Mouse (Mus musculus) embryonic facial prominence, embryonic 11.5 days (tissue): ENCODE data around the gene Ttc7b. TPM values are rescaled to one million over a fixed set of nuclear protein-coding genes. Genes with fewer than 3 reads are reported as not detected.

ENCODE experiments used
- ATAC-seq: fragments of 200-750 bp; cut with Nextera tagmentation; replicated peaks from 2 replicates; pipeline ENCODE4 v1.8.0; 2017; ENCODE audit warnings: low read depth; ENCODE audit not compliant: insufficient number of reproducible peaks, low FRiP score, low TSS enrichment
- DNase-seq: peaks from one replicate; pipeline ENCODE4 v3.0.0-alpha.2; 2015; ENCODE audit warnings: low spot score
- H3K27ac ChIP-seq: fragments of 300-500 bp; sonication (generic); replicated peaks from 2 replicates; pipeline ENCODE4 v1.5.1; 2014; ENCODE audit warnings: mild to moderate bottlenecking, low read depth, low read length, control low read depth
- H3K27me3 ChIP-seq: fragments of 300-500 bp; sonication (generic); 2 replicates; pipeline ENCODE4 v1.6.1; 2014; ENCODE audit warnings: mild to moderate bottlenecking, low read length, moderate library complexity, mixed read lengths; ENCODE audit not compliant: control insufficient read depth, insufficient read depth
- H3K36me3 ChIP-seq: fragments of 300-500 bp; sonication (generic); replicated peaks from 2 replicates; pipeline ENCODE4 v1.6.1; 2014; ENCODE audit warnings: low read depth, mild to moderate bottlenecking, low read length, moderate library complexity, mixed read lengths; ENCODE audit not compliant: control insufficient read depth, insufficient read depth
- H3K4me1 ChIP-seq: fragments of 300-500 bp; sonication (generic); 2 replicates; pipeline ENCODE4 v1.6.1; 2014; ENCODE audit warnings: low read length, mixed read lengths; ENCODE audit not compliant: control insufficient read depth, insufficient read depth
- H3K4me2 ChIP-seq: fragments of 300-500 bp; sonication (generic); 2 replicates; pipeline ENCODE4 v1.6.1; 2014; ENCODE audit warnings: low read depth, mild to moderate bottlenecking, control low read depth, low read length, moderate library complexity
- H3K4me3 ChIP-seq: fragments of 300-500 bp; sonication (generic); 2 replicates; pipeline ENCODE4 v1.5.1; 2014; ENCODE audit warnings: low read depth, low read length, control low read depth
- H3K9ac ChIP-seq: fragments of 300-500 bp; sonication (generic); replicated peaks from 2 replicates; pipeline ENCODE4 v1.6.1; 2014; ENCODE audit warnings: mild to moderate bottlenecking, control low read depth, low read length
- H3K9me3 ChIP-seq: fragments of 300-500 bp; sonication (generic); replicated peaks from 2 replicates; pipeline ENCODE4 v1.6.1; 2016; ENCODE audit warnings: mild to moderate bottlenecking, low read length, inconsistent platforms, mixed read lengths; ENCODE audit not compliant: control insufficient read depth
- WGBS: fragments of 180-500 bp; shearing (Covaris S2); extraction: QIAGEN DNeasy Blood & Tissue Kit; methylation state at CpG from one replicate; pipeline ENCODE4 v1.1.7; 2014; 5-methylcytosine and 5-hydroxymethylcytosine counted together
- polyA plus RNA-seq: library from polyadenylated mRNA; unstranded; fragments of >200 nt; fragmentation: Nextera tagmentation; extraction: Ambion mirVana; gene quantifications from 2 replicates; pipeline ENCODE4 v1.2.1, GENCODE M21; 2014

The Ttc7b gene
- polyA plus RNA-seq, 1 experiment from 2014 or later, result 10.0 TPM

DNA sequence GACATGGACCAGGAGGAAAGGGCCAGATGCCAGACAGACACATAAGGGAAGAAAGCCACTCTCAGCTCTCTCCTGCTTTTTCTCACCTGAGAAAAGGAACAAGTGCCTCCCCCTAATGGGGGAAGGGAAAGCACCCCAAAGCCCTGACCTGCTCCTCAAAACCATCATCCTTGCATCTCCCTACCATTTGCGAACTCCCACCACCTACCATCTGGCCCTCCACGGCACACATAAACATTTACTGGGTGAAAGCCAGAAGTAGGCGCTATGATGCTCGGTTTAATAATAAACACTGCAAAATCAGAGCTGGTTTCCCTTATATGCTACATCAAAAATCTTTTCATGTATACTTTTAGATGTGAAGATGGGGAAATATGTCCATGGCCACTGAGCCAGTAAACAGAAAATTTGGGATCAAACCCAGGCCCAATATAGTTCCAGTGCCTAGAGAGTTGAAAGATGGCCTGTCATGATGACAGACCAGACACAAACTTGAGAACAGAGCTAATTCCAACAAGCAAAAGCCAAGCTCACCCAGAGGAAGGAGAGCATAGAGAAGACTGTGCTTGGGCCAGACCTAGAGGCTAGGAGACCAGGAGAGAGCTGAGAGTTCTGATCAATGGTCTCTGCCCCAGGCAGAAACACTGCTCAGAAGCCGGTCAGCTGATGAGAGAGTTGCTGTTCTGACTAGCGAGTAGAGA, 91.1 kb downstream of the Ttc7b start:
- DNase-seq (no peak), ATAC-seq (no peak)
- no peaks in the 10 kb centered on the region for H3K27me3 ChIP-seq
- H3K9ac ChIP-seq, result no peak overlapping the region
- H3K4me3 ChIP-seq, result no peak overlapping the region
- no peak overlapping the region for H3K4me2 ChIP-seq
- H3K4me1 ChIP-seq, result no peaks in the 10 kb centered on the region
- H3K27ac ChIP-seq, result no peak overlapping the region
- H3K9me3 ChIP-seq, result no peaks in the 10 kb centered on the region
- 88% methylated on average over 6 of the region's 6 CpGs for WGBS
- no peaks in the 10 kb centered on the region for H3K36me3 ChIP-seq

- no peaks in the 10 kb centered on the region for H3K36me3 ChIP-seq
- no peak overlapping the region for H3K4me3 ChIP-seq
- 84% methylated on average over 4 of the region's 4 CpGs for WGBS
- ATAC-seq (no peak), DNase-seq (no peak)
- no peak overlapping the region for H3K9ac ChIP-seq
- H3K4me1 ChIP-seq, result no peaks in the 10 kb centered on the region
- H3K27me3 ChIP-seq, result no peaks in the 10 kb centered on the region
- no peaks in the 10 kb centered on the region for H3K9me3 ChIP-seq
- H3K4me2 ChIP-seq, result no peak overlapping the region
- H3K27ac ChIP-seq, result no peak overlapping the region
Observed at GRCm38 (mm10) chr12:100428183-100428582, 92.4 kb downstream of the Ttc7b start.

GRCm38 (mm10) chr12:100426212-100426611, 94.4 kb downstream of the Ttc7b start:
- H3K9ac ChIP-seq, result no peak overlapping the region
- no peaks in the 10 kb centered on the region for H3K36me3 ChIP-seq
- no peaks in the 10 kb centered on the region for H3K27me3 ChIP-seq
- H3K4me3 ChIP-seq, result no peak overlapping the region
- H3K4me1 ChIP-seq, result no peaks in the 10 kb centered on the region
- H3K9me3 ChIP-seq, result no peaks in the 10 kb centered on the region
- no peak overlapping the region for H3K4me2 ChIP-seq
- H3K27ac ChIP-seq, result no peak overlapping the region
- ATAC-seq (no peak), DNase-seq (no peak)
- 67% methylated on average over 4 of the region's 4 CpGs for WGBS

DNA sequence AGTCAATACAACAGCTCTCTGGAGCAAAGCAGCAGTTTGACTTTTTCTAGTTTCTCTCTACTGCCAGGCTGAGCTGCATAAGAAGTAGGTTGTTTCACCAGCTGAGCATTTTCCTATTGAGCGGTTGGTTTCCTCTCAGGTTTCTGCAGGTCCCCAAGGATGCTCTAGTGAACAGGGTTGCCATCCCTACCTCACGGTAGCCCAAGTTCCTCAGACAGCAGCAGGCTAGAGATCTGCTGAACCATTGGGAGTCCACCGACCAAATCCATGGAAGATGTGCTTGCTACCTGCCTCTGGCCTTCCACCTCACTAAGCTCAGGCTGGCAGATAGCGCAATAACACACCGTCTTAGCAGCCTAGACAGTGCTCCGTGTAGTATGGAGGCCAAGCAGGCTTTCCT, 95.6 kb downstream of the Ttc7b start:
- H3K4me2 ChIP-seq, result no peak overlapping the region
- H3K9ac ChIP-seq, result no peak overlapping the region
- no peaks in the 10 kb centered on the region for H3K27me3 ChIP-seq
- no peaks in the 10 kb centered on the region for H3K9me3 ChIP-seq
- WGBS, result 89% methylated on average over 6 of the region's 6 CpGs
- ATAC-seq (no peak), DNase-seq (no peak)
- no peaks in the 10 kb centered on the region for H3K36me3 ChIP-seq
- H3K4me3 ChIP-seq, result no peak overlapping the region
- no peaks in the 10 kb centered on the region for H3K4me1 ChIP-seq
- H3K27ac ChIP-seq, result no peak overlapping the region

DNA sequence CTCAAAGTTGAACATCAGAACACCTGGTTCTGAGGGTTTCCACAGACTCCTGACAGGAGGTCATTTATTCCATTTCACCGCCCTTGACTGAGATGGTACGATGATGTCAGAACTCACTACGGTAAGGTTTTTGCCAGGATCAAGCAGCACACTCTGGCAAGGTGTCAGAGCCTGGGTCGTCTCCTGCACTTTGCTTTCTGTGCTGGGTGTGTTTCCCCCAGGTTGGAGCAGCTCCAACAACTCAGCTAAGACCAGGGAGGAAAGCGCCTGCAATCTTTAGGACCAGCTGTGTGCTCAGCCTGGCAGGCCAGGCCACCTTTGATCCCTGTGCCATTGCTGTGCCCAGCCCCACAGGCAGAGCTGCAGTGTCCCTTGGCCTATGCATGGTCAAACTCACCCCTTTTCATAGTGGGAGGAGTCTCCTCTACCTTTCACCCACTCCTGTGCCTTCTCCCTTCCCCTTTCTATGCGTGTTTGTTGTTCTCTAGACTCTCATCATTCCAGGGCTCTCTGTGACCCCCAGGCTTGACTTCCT, 98.3 kb downstream of the Ttc7b start:
- H3K27me3 ChIP-seq, result no peaks in the 10 kb centered on the region
- no peak overlapping the region for H3K4me3 ChIP-seq
- no peak overlapping the region for H3K4me2 ChIP-seq
- 83% methylated on average over 6 of the region's 6 CpGs for WGBS
- DNase-seq, result no peak
- H3K36me3 ChIP-seq, result no peaks in the 10 kb centered on the region
- no peak for ATAC-seq
- H3K9me3 ChIP-seq, result no peaks in the 10 kb centered on the region
- no peaks in the 10 kb centered on the region for H3K4me1 ChIP-seq
- no peak overlapping the region for H3K9ac ChIP-seq
- no peak overlapping the region for H3K27ac ChIP-seq

DNA sequence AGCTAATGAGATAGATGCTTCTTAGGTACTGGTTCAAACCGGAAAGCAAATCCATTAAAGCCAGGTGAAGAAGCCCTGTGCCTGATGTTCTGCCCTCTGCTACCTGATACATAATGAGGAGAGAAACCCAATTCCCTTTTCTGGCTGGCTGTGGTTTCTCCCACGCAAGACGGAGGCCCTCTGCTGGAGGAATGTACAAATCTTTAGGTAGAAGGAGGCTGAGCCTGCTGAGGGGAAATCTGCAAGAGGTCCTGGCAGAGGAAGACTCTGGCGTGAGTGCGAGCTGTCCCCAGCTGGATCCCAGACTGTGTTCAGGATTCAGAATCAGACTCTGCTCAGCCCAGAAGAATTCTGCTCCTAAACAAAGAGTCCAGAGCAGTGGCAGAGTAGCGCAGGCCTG, 99.1 kb downstream of the Ttc7b start:
- ATAC-seq (no peak), DNase-seq (peak; percentile 69)
- Histone ChIP-seq H3K4me2 (no peak overlapping the region), H3K36me3 (no peaks in the 10 kb centered on the region), H3K27me3 (no peaks in the 10 kb centered on the region), H3K4me1 (no peaks in the 10 kb centered on the region), H3K4me3 (no peak overlapping the region), H3K9me3 (no peaks in the 10 kb centered on the region), H3K27ac (no peak overlapping the region), H3K9ac (no peak overlapping the region)
- 53% methylated on average over 6 of the region's 6 CpGs for WGBS

DNA sequence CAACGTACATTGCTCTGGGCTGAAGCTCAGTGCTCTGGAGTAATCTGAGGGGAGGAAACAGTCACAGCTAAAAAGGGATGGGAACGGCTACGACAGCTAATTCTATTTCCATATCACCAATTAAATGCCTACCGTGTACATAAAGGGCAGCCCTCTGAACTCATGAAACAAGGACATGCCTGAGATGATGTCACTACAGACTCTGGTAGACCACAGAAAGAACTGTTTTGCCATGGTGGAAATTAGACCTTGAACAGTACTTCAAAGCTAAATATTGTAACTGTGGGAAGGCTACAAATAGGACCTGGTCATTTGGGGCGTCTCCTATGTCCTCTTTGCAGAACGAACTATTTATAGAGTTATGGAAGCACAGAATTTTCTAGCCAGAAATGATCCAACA, 99.7 kb downstream of the Ttc7b start:
- no peak for DNase-seq
- 88% methylated on average over 6 of the region's 6 CpGs for WGBS

DNA sequence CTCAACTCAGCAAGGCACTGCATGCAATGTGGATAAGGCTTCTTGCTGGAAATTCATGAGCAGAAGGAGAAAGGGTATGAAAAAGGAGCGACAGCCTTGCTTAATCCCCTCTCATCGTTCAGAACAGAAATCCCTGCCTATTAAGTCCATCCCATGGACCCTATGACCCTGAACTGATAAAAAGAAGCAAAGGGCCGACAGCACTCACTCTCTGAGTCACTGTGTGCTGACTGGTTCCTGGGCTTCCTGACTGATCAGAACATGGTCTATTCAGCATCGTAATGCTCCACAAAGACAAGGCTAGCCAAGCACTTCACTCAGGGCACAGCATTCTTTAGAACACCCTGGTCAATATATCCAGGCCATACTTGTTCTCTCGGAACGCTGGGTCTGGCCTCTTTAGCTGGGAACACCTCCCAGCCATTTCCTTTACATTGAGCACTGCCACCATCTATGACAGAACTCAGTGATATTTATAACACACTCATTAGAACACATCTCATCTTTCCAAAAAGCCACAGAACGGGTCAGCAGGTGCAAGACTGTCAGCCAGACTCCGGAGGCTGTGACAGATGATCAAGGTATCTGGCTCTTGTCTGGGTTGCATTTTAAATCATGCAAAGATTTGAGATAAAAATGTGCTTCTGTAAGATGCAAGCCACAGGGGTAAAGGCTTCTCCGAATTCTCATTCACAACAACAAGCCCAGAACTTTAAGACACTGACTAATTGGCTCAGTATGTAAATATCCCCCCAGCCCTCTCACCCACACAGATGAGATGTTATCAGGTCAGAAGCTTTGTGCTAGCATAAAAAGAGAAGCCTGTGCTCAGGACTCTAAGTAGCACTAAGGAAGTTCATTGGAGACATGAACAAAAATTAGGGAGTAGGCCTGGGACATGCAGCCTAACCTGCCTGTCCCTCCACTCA, 100.4 kb downstream of the Ttc7b start:
- H3K9me3 ChIP-seq, result no peaks in the 10 kb centered on the region
- no peak overlapping the region for H3K4me2 ChIP-seq
- no peak for DNase-seq
- no peaks in the 10 kb centered on the region for H3K27me3 ChIP-seq
- H3K4me3 ChIP-seq, result no peak overlapping the region
- no peaks in the 10 kb centered on the region for H3K4me1 ChIP-seq
- H3K9ac ChIP-seq, result no peak overlapping the region
- H3K27ac ChIP-seq, result no peak overlapping the region
- no peak for ATAC-seq
- H3K36me3 ChIP-seq, result no peaks in the 10 kb centered on the region
- 80% methylated on average over 9 of the region's 9 CpGs for WGBS

More for the DNA sequence above, 99.7 kb downstream of the Ttc7b start:
- H3K4me2 ChIP-seq, result no peak overlapping the region
- H3K36me3 ChIP-seq, result no peaks in the 10 kb centered on the region
- H3K9me3 ChIP-seq, result no peaks in the 10 kb centered on the region
- H3K4me3 ChIP-seq, result no peak overlapping the region
- no peak overlapping the region for H3K9ac ChIP-seq
- no peaks in the 10 kb centered on the region for H3K4me1 ChIP-seq
- H3K27me3 ChIP-seq, result no peaks in the 10 kb centered on the region
- ATAC-seq, result no peak
- H3K27ac ChIP-seq, result no peak overlapping the region
